Mouse (Mus musculus) stomach, postnatal 0 days (tissue): Measurements from ENCODE around the gene Col4a3.

Experiments used
- CTCF ChIP-seq: IDR thresholded peaks from 2 replicates; pipeline ENCODE4 v1.5.1; 2016; ENCODE audit warnings: antibody characterized with exemption, low read depth, mild to moderate bottlenecking, moderate library complexity
- EP300 ChIP-seq: optimal IDR thresholded peaks from 2 replicates; pipeline ENCODE3; 2016; ENCODE audit warnings: antibody characterized with exemption

- TF ChIP-seq CTCF (no peak), EP300 (no peak)
Observed at GRCm38 (mm10) chr1:82537848-82538247, 48.9 kb upstream of the Col4a3 start.
